Comparison of ENCODE assay signal across 10 mouse cellular contexts in genomic region chr13:111741991-111742615, GRCm38 (mm10).
A peak's percentile ranks its signal among the peaks of the same experiment; 100 is the strongest.
DNase-seq lines count a peak whose midpoint lies in the region; ATAC-seq lines count a peak whose summit lies in the region.
"Had no signal": no experiment of that assay in that cellular context is flagged by ENCODE, and none has a peak within 500 bp of the region (broad histone marks: within the 10 kb centered on the region; RNA-seq: fewer than 3 reads in every experiment).

No protein-coding gene starts in this region.

- DNase-seq in heart, adult 11 months = peak; percentile 8
- peak; percentile 79 for DNase-seq in testis, postnatal 10 days (ENCODE audit: low spot score)
- DNase-seq in testis, postnatal 14 days (ENCODE audit: low spot score) = no peak
- peak; percentile 46 to 69 for DNase-seq in cerebellum, adult 18-20 months
- DNase-seq in hindlimb bud, embryonic 11.5 days (ENCODE audit: extremely low spot score, low read depth, low spot score) = peak; percentile 77
- DNase-seq in ovary, adult 18-20 months (ENCODE audit: low spot score) = no peak

- no peak for ATAC-seq in heart, embryonic 11.5 days (replicated peaks; ENCODE audit: insufficient number of reproducible peaks, low FRiP score, low TSS enrichment)
- ATAC-seq in megakaryocyte, adult 5-6 weeks (ENCODE audit: poor library complexity, severe bottlenecking) = peak; percentile 71; the same call in 1 of the 2 replicates

- H3K36me3 ChIP-seq in heart, embryonic 11.5 days (ENCODE audit: control insufficient read depth, insufficient read depth, low read length) = no peaks in the 10 kb centered on the region
- H3K36me3 ChIP-seq: limb, embryonic 12.5 days had no signal

- H3K27ac ChIP-seq in heart, embryonic 11.5 days (ENCODE audit: low read depth, low read length) = no peak overlapping the region
- H3K27ac ChIP-seq: limb, embryonic 12.5 days; stomach, embryonic 15.5 days had no signal

- no peaks in the 10 kb centered on the region for H3K9me3 ChIP-seq in heart, embryonic 11.5 days (replicated peaks; ENCODE audit: control insufficient read depth, low read length)
- H3K9me3 ChIP-seq: limb, embryonic 12.5 days; stomach, embryonic 15.5 days had no signal

- no peak overlapping the region for H3K4me2 ChIP-seq in heart, embryonic 11.5 days
- H3K4me2 ChIP-seq: limb, embryonic 12.5 days; stomach, embryonic 15.5 days had no signal

- no peak overlapping the region for H3K9ac ChIP-seq in heart, embryonic 11.5 days (ENCODE audit: low read depth, low read length)
- H3K9ac ChIP-seq: limb, embryonic 12.5 days; stomach, embryonic 15.5 days had no signal

- no peaks in the 10 kb centered on the region for H3K4me1 ChIP-seq in heart, embryonic 11.5 days (ENCODE audit: control insufficient read depth, insufficient read depth, low read length)
- H3K4me1 ChIP-seq: limb, embryonic 12.5 days; stomach, embryonic 15.5 days had no signal

- 62% methylated on average over 6 of the region's 6 CpGs for WGBS in heart, embryonic 11.5 days (ENCODE audit: insufficient replicate concordance)

- H3K4me3 ChIP-seq in heart, embryonic 11.5 days (ENCODE audit: low read depth, low read length) = no peak overlapping the region
- H3K4me3 ChIP-seq: limb, embryonic 12.5 days; stomach, embryonic 15.5 days had no signal

- H3K27me3 ChIP-seq in heart, embryonic 11.5 days (ENCODE audit: control insufficient read depth, insufficient read depth, low read length) = no peaks in the 10 kb centered on the region
- H3K27me3 ChIP-seq: limb, embryonic 12.5 days; stomach, embryonic 15.5 days had no signal

Comparison
In these comparisons a context has a peak if more than half of its experiments do, and no peak if none do; other contexts are left out.
1. DNase-seq: peak in heart, adult 11 months (single experiment), testis, postnatal 10 days (single experiment), cerebellum, adult 18-20 months (2 of 2) and hindlimb bud, embryonic 11.5 days (single experiment); none in testis, postnatal 14 days (single experiment) and ovary, adult 18-20 months (single experiment).